Mouse (Mus musculus) activated CD4-positive, CD25-positive, alpha-beta regulatory T cell, adult 4 months (primary cell): ENCODE measurements at regions not wholly inside any gene's neighbourhood (a gene's known extent, or its start where the extent isn't known, plus 50 kb on each side); places are given as distances from the start of the nearest gene placed in this dataset.

ENCODE experiments used
- ATAC-seq: one replicate; pipeline ENCODE4 v1.8.0; 2017

- no peak for ATAC-seq
Measured at GRCm38 (mm10) chr13:116795041-116795440, 230.3 kb downstream of the Parp8 start.

- ATAC-seq: no peak
Measured at GRCm38 (mm10) chr13:116781616-116782015, 243.7 kb downstream of the Parp8 start.

GRCm38 (mm10) chr13:116765491-116765890 lies 259.8 kb downstream of the Parp8 start:
- ATAC-seq: no peak

- no peak for ATAC-seq
Measured at GRCm38 (mm10) chr13:116759912-116760311, 265.4 kb downstream of the Parp8 start.

GRCm38 (mm10) chr13:116740825-116741224 lies 284.5 kb downstream of the Parp8 start:
- no peak for ATAC-seq

- no peak for ATAC-seq
Measured at GRCm38 (mm10) chr13:116723361-116724153, 301.8 kb downstream of the Parp8 start.

GRCm38 (mm10) chr13:116714809-116715208 lies 310.5 kb downstream of the Parp8 start:
- no peak for ATAC-seq

- ATAC-seq: peak; percentile 65
Measured at GRCm38 (mm10) chr13:116711866-116712593, 313.3 kb downstream of the Parp8 start.

GRCm38 (mm10) chr13:116711148-116711865 lies 314.0 kb downstream of the Parp8 start:
- ATAC-seq: no peak

- no peak for ATAC-seq
Measured at GRCm38 (mm10) chr13:116709671-116710070, 315.7 kb downstream of the Parp8 start.

- no peak for ATAC-seq
Measured at GRCm38 (mm10) chr13:116708846-116709245, 316.5 kb downstream of the Parp8 start.

- ATAC-seq: no peak
Measured at GRCm38 (mm10) chr13:116708456-116708780, 316.9 kb downstream of the Parp8 start.

GRCm38 (mm10) chr13:116707621-116708455 lies 317.5 kb downstream of the Parp8 start:
- no peak for ATAC-seq

GRCm38 (mm10) chr13:116706401-116707330 lies 318.7 kb downstream of the Parp8 start:
- ATAC-seq: no peak

- ATAC-seq: no peak
Measured at GRCm38 (mm10) chr13:116705611-116706386, 319.5 kb downstream of the Parp8 start.

GRCm38 (mm10) chr13:116688714-116689113 lies 336.6 kb downstream of the Parp8 start:
- ATAC-seq: no peak
